Mouse (Mus musculus): Measurements from ENCODE around the gene Zfp710.
"Not testable (repeated sequence)": the region's sequence is repeated elsewhere in the genome, so short reads cannot be mapped to it uniquely, and the experiment has no call there.

The Zfp710 gene

GRCm38 (mm10) chr7:80024521-80025390 is at the start of gene Zfp710:
TSS of gene Zfp710 (plus strand) at chr7:80024814.
- DNase-seq = peak; percentile 99

- DNase-seq = no peak
These were observed 49.3 kb upstream of the Zfp710 start for GRCm38 (mm10) chr7:79975316-79975715.

GRCm38 (mm10) chr7:79986717-79987116 is 37.9 kb upstream of the Zfp710 start:
- DNase-seq = no peak

- no peak for DNase-seq
These were observed 36.9 kb upstream of the Zfp710 start for GRCm38 (mm10) chr7:79987745-79988144.

GRCm38 (mm10) chr7:79988466-79988865 is 36.1 kb upstream of the Zfp710 start:
- DNase-seq = not testable (repeated sequence)

GRCm38 (mm10) chr7:79994476-79994875 is 30.1 kb upstream of the Zfp710 start:
- no peak for DNase-seq

GRCm38 (mm10) chr7:79997761-79998160 is 26.9 kb upstream of the Zfp710 start:
- DNase-seq = no peak

- DNase-seq = no peak
These were observed 22.1 kb upstream of the Zfp710 start for GRCm38 (mm10) chr7:80002353-80003055.

GRCm38 (mm10) chr7:80004776-80005554 is 19.6 kb upstream of the Zfp710 start:
- DNase-seq = no peak

GRCm38 (mm10) chr7:80010680-80011079 is 13.9 kb upstream of the Zfp710 start:
- peak; percentile 92 for DNase-seq

- DNase-seq = peak; percentile 92
These were observed 13.1 kb upstream of the Zfp710 start for GRCm38 (mm10) chr7:80011470-80011869.

- peak; percentile 98 for DNase-seq
These were observed 10.6 kb upstream of the Zfp710 start for GRCm38 (mm10) chr7:80013884-80014550.

GRCm38 (mm10) chr7:80014826-80015755 is 9.5 kb upstream of the Zfp710 start:
- peak; percentile 89 for DNase-seq

- DNase-seq = peak; percentile 89
These were observed 5.8 kb upstream of the Zfp710 start for GRCm38 (mm10) chr7:80018506-80019452.

GRCm38 (mm10) chr7:80023621-80024435 is 786 bp upstream of the Zfp710 start:
- peak; percentile 93 for DNase-seq

- no peak for DNase-seq
These were observed 940 bp downstream of the Zfp710 start for GRCm38 (mm10) chr7:80025391-80026117.

- peak; percentile 98 for DNase-seq
These were observed 1.7 kb downstream of the Zfp710 start for GRCm38 (mm10) chr7:80026118-80026989.

Measured in heart, adult 11 months (tissue).